Mouse (Mus musculus): ENCODE results near the gene Cblc.

DNA sequence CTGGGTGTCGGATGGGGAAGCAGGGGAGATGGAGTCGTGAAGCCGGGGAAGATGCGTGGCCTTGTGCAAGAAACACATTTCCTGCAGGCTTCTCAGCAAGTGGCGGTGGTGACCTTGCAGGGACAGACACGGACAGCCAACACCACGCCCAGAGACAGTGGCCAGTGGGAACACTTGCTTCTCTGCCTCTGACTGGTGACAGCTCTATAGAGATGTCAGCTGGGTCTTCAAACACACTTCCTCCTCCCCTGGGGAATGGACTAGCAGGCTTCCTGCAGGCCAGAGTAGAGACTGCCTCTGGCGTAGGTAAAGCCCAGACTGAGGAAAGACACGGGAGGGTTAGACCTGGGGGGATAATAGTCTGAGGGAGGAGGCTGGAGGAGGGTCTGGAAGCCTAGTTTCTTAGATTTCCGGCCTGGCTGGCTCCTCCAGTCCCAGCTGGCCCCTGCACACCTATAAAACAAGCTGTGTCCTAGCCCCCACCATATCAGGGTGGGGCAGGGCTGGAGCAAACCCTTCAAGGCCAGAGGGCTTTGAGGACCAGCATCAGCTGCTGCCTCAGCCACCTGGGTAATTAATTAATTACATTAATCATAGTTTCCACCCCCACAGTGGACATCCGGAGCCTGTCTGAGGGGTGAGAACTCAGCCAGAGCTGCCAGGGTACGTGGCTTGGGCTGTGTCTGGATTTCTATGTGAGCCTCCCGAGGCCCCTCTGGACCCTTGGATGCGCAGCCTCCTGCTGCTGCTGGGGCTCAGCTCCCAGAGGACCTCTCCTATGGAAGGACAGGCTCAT, 51.8 kb downstream of the Cblc start:
- no peak for TF ChIP-seq POLR2A (IDR thresholded peaks at IDR 0.05; ENCODE audit: insufficient read depth, low read length)
- TF ChIP-seq CTCF (IDR thresholded peaks at IDR 0.05; ENCODE audit: low read depth, low read length): no peak

All from ES-Bruce4 (cell line).